Mouse (Mus musculus) lung, postnatal 0 days (tissue): Measurements from ENCODE around the gene Rcsd1.

Experiments used
- CTCF ChIP-seq: IDR thresholded peaks from 2 replicates; pipeline ENCODE4 v1.5.1; 2016; ENCODE audit warnings: antibody characterized with exemption, mild to moderate bottlenecking
- EP300 ChIP-seq: IDR thresholded peaks from 2 replicates; pipeline ENCODE4 v1.6.1; 2016; ENCODE audit warnings: antibody characterized with exemption, mild to moderate bottlenecking, control low read depth

- TF ChIP-seq EP300 (no peak), CTCF (no peak)
Observed at GRCm38 (mm10) chr1:165738985-165739384, 29.4 kb upstream of the Rcsd1 start.
